Mouse (Mus musculus) G1E (cell line): ENCODE results near the gene Brat1.

Experiments
- CTCF ChIP-seq: IDR thresholded peaks from 2 replicates; pipeline ENCODE4 v1.5.1; 2012; ENCODE audit warnings: low read depth, low read length, inconsistent platforms, mixed read lengths
- GATA1 ChIP-seq: IDR thresholded peaks from 2 replicates; pipeline ENCODE4 v1.6.1; 2012; ENCODE audit warnings: borderline replicate concordance, low read length, inconsistent platforms, mixed read lengths
- POLR2AphosphoS5 ChIP-seq: IDR thresholded peaks from 2 replicates; pipeline ENCODE4 v1.6.1; 2012; ENCODE audit warnings: low read depth, low read length, inconsistent platforms; ENCODE audit not compliant: insufficient replicate concordance
- TAL1 ChIP-seq: conservative IDR thresholded peaks from 2 replicates; pipeline ENCODE4 v1.6.1; 2012; ENCODE audit warnings: low read depth, low read length, inconsistent platforms, mixed read lengths

- no peak for TF ChIP-seq CTCF
- no peak for TF ChIP-seq GATA1
- TF ChIP-seq TAL1: no peak
- TF ChIP-seq POLR2AphosphoS5: no peak
Measured at GRCm38 (mm10) chr5:140661427-140661826, 43.4 kb upstream of the Brat1 start.
